Mouse (Mus musculus) small intestine, adult 2 months (tissue): Measurements from ENCODE around the gene Olfr56. TPM values are rescaled to one million over a fixed set of nuclear protein-coding genes. Genes with fewer than 3 reads are reported as not detected.
"Not testable (repeated sequence)": the region's sequence is repeated elsewhere in the genome, so short reads cannot be mapped to it uniquely, and the experiment has no call there.

Experiments used
- H3K27ac ChIP-seq: fragments of 200-500 bp; 2 replicates; pipeline ENCODE4 v1.5.1; 2012; ENCODE audit warnings: low read depth, low read length, control low read depth, inconsistent platforms; ENCODE audit not compliant: insufficient read depth
- H3K27me3 ChIP-seq: fragments of 200-500 bp; 2 replicates; pipeline ENCODE4 v1.6.1; 2012; ENCODE audit warnings: mild to moderate bottlenecking, moderate library complexity, low read length, inconsistent platforms; ENCODE audit not compliant: control insufficient read depth, insufficient read depth
- H3K36me3 ChIP-seq: fragments of 200-500 bp; 2 replicates; pipeline ENCODE4 v1.6.1; 2012; ENCODE audit warnings: mild to moderate bottlenecking, low read length, control low read depth, inconsistent platforms; ENCODE audit not compliant: control insufficient read depth, insufficient read depth
- H3K4me1 ChIP-seq: fragments of 200-500 bp; 2 replicates; pipeline ENCODE4 v1.6.1; 2012; ENCODE audit warnings: low read length, inconsistent platforms, mixed read lengths; ENCODE audit not compliant: control insufficient read depth, insufficient read depth, insufficient read length
- H3K4me3 ChIP-seq: fragments of 200-500 bp; 2 replicates; pipeline ENCODE4 v1.5.1; 2012; ENCODE audit warnings: low read depth, mild to moderate bottlenecking, control low read depth, inconsistent platforms, low read length, moderate library complexity
- CTCF ChIP-seq: fragments of 200-500 bp; IDR thresholded peaks from 2 replicates; pipeline ENCODE4 v1.5.1; 2012; ENCODE audit warnings: low read depth, mild to moderate bottlenecking, control low read depth, inconsistent platforms, low read length, moderate library complexity, mixed read lengths; ENCODE audit not compliant: insufficient replicate concordance, insufficient read length; ENCODE audit errors: extremely low read depth
- POLR2A ChIP-seq: fragments of 200-500 bp; IDR thresholded peaks from 2 replicates; pipeline ENCODE4 v1.6.1; 2012; ENCODE audit warnings: low read depth, mild to moderate bottlenecking, control low read depth, inconsistent platforms, low read length, moderate library complexity
- WGBS: fragments of 180-500 bp; shearing (Covaris S2); methylation state at CpG from one replicate; pipeline ENCODE4 v1.1.7; 2018; 5-methylcytosine and 5-hydroxymethylcytosine counted together
- polyA plus RNA-seq: library from polyadenylated mRNA; depleted of rRNA; stranded (reverse); fragments of >200 nt; gene quantifications from 2 replicates; pipeline ENCODE4 v1.2.3, GENCODE M21; 2012; rRNA removed

The Olfr56 gene
- polyA plus RNA-seq, 1 experiment = 0.47 TPM

GRCm38 (mm10) chr11:49175345-49175744 is 196.7 kb downstream of the Olfr56 start:
- TF ChIP-seq POLR2A (no peak), CTCF (no peak)
- no peaks in the 10 kb centered on the region for H3K27me3 ChIP-seq
- 84% methylated on average over 8 of the region's 8 CpGs for WGBS

GRCm38 (mm10) chr11:49176047-49176779 is 197.5 kb downstream of the Olfr56 start:
- 27% methylated on average over 4 of the region's 4 CpGs for WGBS
- not testable (repeated sequence) for H3K27me3 ChIP-seq, H3K27ac ChIP-seq, H3K36me3 ChIP-seq, H3K4me1 ChIP-seq, H3K4me3 ChIP-seq

More at GRCm38 (mm10) chr11:49175345-49175744, 196.7 kb downstream of the Olfr56 start:
- H3K4me3 ChIP-seq = no peak overlapping the region
- peaks cover 6% of the 10 kb centered on the region; the same call in 1 of the 2 replicates for H3K4me1 ChIP-seq
- H3K36me3 ChIP-seq = no peaks in the 10 kb centered on the region
- H3K27ac ChIP-seq = no peak overlapping the region

DNA sequence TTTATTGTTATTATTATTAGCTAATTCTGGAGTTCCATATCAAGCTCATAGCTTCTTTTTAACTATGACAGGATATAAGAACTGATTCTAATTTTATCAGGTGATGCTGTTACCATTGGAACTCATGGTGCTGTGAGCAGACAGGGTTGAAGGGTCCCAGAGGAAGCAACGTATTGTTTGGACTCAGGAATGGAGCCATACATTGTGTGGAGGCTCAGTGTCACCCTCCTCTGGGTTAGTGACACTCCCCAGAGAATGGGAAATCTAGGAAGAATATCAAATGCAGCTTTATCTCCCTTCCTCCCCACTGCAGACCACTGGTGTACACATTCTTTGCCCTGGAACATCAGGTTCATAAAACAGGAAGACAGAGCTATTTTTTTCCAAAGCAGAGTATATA is 204.5 kb downstream of the Olfr56 start:
- TF ChIP-seq POLR2A (no peak), CTCF (no peak)
- no peaks in the 10 kb centered on the region for H3K27me3 ChIP-seq
- no peaks in the 10 kb centered on the region for H3K36me3 ChIP-seq
- H3K27ac ChIP-seq = no peak overlapping the region
- no peaks in the 10 kb centered on the region for H3K4me1 ChIP-seq
- 73% methylated on average over 1 of the region's 1 CpGs for WGBS
- H3K4me3 ChIP-seq = no peak overlapping the region

Other genes starting within 250 kb of the Olfr56 start
- 1,479 and 1,553 TPM in 2 replicates for gene Rack1, start 178.6 kb upstream of the Olfr56 start, polyA plus RNA-seq
- 10.0 and 18.7 TPM in 2 replicates for gene Trim41, start 161.5 kb upstream of the Olfr56 start, polyA plus RNA-seq
- gene Trim7, start 152.7 kb upstream of the Olfr56 start, polyA plus RNA-seq = 4.9 and 12.6 TPM in 2 replicates
- 3.3 and 3.9 TPM in 2 replicates for gene Gm12184, start 152.2 kb upstream of the Olfr56 start, polyA plus RNA-seq
- gene Irgm1, start 107.2 kb upstream of the Olfr56 start, polyA plus RNA-seq = 1.8 and 7.4 TPM in 2 replicates
- gene Gm5431, start 76.7 kb upstream of the Olfr56 start, polyA plus RNA-seq = 0.38 and 3.1 TPM in 2 replicates
- gene Psme2b, start 32.7 kb upstream of the Olfr56 start, polyA plus RNA-seq = 5.0 and 10.9 TPM in 2 replicates
- 0.94 and 1.3 TPM in 2 replicates for gene 9930111J21Rik1, start 509 bp downstream of the Olfr56 start, polyA plus RNA-seq
- 0.01 and 0.13 TPM in 2 replicates for gene Gm12185, start 13.3 kb downstream of the Olfr56 start, polyA plus RNA-seq
- 0.17 and 0.29 TPM in 2 replicates for gene Tgtp1, start 15.3 kb downstream of the Olfr56 start, polyA plus RNA-seq
- gene 9930111J21Rik2, start 72.4 kb downstream of the Olfr56 start, polyA plus RNA-seq = 0.48 and 0.85 TPM in 2 replicates
- 0.72 and 1.8 TPM in 2 replicates for gene Tgtp2, start 85.3 kb downstream of the Olfr56 start, polyA plus RNA-seq
- 2.7 and 8.7 TPM in 2 replicates for gene Ifi47, start 97.7 kb downstream of the Olfr56 start, polyA plus RNA-seq
- gene Olfr1396, start 136.0 kb downstream of the Olfr56 start, polyA plus RNA-seq = 0.13 TPM in 1 of 2 replicates, not detected in the other
- gene Olfr1395, start 163.4 kb downstream of the Olfr56 start, polyA plus RNA-seq = not detected in 2 replicates
- gene Olfr1394, start 175.5 kb downstream of the Olfr56 start, polyA plus RNA-seq = not detected in 2 replicates
- 0.53 and 1.2 TPM in 2 replicates for gene Btnl9, start 208.3 kb downstream of the Olfr56 start, polyA plus RNA-seq
- 0.38 and 0.42 TPM in 2 replicates for gene Zfp62, start 224.4 kb downstream of the Olfr56 start, polyA plus RNA-seq